Mouse (Mus musculus) c-Kit-positive CD71-positive TER-119-positive erythroid progenitor cells, embryonic 14.5 days (primary cell): Measurements from ENCODE around the gene Cdk5r1.

ENCODE experiments used
- DNase-seq: peaks from one replicate; pipeline ENCODE4 v3.0.0-alpha.2; 2013; ENCODE audit warnings: low spot score

Gene Cdk5r1

GRCm38 (mm10) chr11:80504519-80505385 lies 27.9 kb downstream of the Cdk5r1 start:
- DNase-seq, result no peak

GRCm38 (mm10) chr11:80505581-80505980 lies 28.8 kb downstream of the Cdk5r1 start:
- DNase-seq, result no peak

GRCm38 (mm10) chr11:80506483-80506882 lies 29.7 kb downstream of the Cdk5r1 start:
- no peak for DNase-seq

GRCm38 (mm10) chr11:80507791-80508190 lies 31.0 kb downstream of the Cdk5r1 start:
- no peak for DNase-seq

GRCm38 (mm10) chr11:80508361-80509175 lies 31.7 kb downstream of the Cdk5r1 start:
- no peak for DNase-seq

- no peak for DNase-seq
These were observed 32.3 kb downstream of the Cdk5r1 start for GRCm38 (mm10) chr11:80509176-80509506.

- DNase-seq, result no peak
These were observed 33.3 kb downstream of the Cdk5r1 start for GRCm38 (mm10) chr11:80510124-80510523.

GRCm38 (mm10) chr11:80512313-80513056 lies 35.7 kb downstream of the Cdk5r1 start:
- no peak for DNase-seq

- no peak for DNase-seq
These were observed 37.0 kb downstream of the Cdk5r1 start for GRCm38 (mm10) chr11:80513796-80514195.

GRCm38 (mm10) chr11:80515346-80515745 lies 38.5 kb downstream of the Cdk5r1 start:
- no peak for DNase-seq

GRCm38 (mm10) chr11:80515895-80516294 lies 39.1 kb downstream of the Cdk5r1 start:
- no peak for DNase-seq

GRCm38 (mm10) chr11:80518421-80519367 lies 41.9 kb downstream of the Cdk5r1 start:
- DNase-seq, result no peak

GRCm38 (mm10) chr11:80521148-80521547 lies 44.3 kb downstream of the Cdk5r1 start:
- DNase-seq, result no peak

GRCm38 (mm10) chr11:80522852-80523251 lies 46.0 kb downstream of the Cdk5r1 start:
- DNase-seq, result no peak

GRCm38 (mm10) chr11:80523410-80523809 lies 46.6 kb downstream of the Cdk5r1 start:
- DNase-seq, result no peak

GRCm38 (mm10) chr11:80524213-80524612 lies 47.4 kb downstream of the Cdk5r1 start:
- no peak for DNase-seq

- peak; percentile 3 for DNase-seq
These were observed 50.9 kb downstream of the Cdk5r1 start for GRCm38 (mm10) chr11:80527697-80528096.

- DNase-seq, result no peak
These were observed 52.3 kb downstream of the Cdk5r1 start for GRCm38 (mm10) chr11:80529149-80529548.
